Mouse (Mus musculus) ZHBTc4 (cell line): ENCODE data around the gene Ubac1.

Experiments
- DNase-seq: peaks from one replicate; pipeline ENCODE4 v3.0.0-alpha.2; 2011; ENCODE audit warnings: low read depth, low spot score

The Ubac1 gene

DNA sequence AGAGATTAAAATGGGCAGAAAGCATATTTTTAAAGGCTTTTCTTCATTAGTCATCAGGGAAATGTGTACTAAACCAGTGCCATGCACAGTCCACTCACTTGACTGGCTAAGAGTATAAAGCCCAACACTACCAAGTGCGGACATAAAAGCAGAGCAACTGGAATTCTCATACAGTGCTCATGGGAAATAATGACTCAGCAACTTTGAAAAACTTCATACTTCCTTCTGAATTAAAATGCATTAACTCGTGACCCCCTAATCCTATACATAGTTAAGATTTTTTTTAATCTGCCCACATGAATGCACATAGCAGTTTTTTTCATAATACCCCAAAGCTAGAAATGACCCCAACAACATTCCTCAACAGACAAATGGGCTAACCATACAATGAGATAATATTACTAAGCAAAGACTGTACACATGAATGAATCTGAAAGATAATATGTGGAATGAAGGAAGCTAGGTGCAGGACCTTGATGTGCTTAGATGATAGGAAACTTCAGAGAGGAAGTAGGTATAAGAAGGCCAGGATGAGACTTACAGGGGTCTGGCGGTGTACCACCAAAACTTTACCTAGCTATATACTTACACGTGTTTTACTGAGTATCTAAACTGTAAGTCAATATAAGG, 46.3 kb downstream of the Ubac1 start:
- DNase-seq = no peak

DNA sequence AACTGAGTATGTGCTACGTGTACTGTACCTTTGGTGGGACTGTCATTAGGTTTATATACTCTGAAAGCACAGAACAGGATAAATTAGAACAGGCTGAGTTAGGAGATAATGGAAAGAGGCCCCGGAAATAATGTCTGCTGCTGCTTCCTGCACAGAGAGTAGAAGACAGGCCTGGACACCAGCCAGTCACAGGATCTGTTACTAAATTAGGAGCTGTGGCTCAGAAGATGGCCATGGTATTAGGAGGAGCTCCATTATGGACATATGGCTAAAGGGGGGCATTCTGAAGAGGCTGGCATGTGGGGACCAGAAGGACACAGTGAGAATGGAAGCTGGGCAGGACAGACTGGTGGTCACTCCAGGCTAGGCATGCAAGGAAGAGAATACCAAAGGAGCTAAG, 51.1 kb downstream of the Ubac1 start:
- DNase-seq = no peak

DNA sequence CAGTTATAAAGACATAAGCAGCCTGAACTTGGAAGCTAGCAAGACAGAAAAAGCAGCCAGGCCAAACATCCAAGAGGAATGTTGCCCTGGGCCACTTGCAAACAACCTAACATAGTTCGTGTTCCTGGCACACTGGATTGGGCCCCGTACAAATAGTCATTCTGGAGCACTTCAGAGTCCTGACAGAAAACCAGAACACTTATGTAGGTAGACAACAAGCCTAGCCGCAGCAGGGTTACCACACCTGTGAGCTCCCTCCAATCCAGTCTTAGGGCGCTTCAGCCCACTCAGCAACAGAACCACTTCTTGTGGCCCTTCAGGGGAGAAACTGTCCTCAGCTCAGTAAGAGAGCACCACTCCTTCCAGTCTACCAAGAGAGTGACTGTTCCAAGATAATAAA, 52.2 kb downstream of the Ubac1 start:
- DNase-seq = no peak

DNA sequence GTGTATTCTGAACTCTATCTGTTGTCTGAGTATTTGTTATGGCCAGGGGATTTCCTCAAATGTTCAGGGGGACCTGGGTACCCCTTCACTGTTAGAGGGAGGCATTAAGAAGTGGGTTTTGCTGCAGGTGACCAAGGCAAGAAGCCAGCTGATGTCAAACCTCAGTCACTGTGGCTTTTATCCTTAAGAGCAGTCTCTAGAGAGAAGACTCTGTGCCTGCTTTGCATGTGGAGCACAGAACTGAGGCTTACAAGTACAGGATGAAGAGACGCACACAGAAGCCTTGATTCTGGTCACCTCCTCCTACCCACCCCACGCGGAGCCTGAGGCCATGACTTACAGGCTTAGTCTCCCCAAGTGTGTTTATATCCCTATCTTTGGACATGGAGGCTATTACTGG, 72.3 kb downstream of the Ubac1 start:
- DNase-seq = no peak
